Mouse (Mus musculus) cerebellum, postnatal 4 days (tissue): Measurements from ENCODE around the gene C8a.

ENCODE experiments used
- DNase-seq, 2 experiments: peaks; one replicate each; pipeline ENCODE4 v3.0.0; 2022; ENCODE audit warnings: low spot score in 2 of 2, mixed read lengths in 1 of 2

C8a gene

GRCm38 (mm10) chr4:104876323-104876722 is at the start of gene C8a:
Gene C8a (minus strand): TSS chr4:104876398.
- DNase-seq: no peak

- DNase-seq: no peak
Measured at GRCm38 (mm10) chr4:104925383-104925782, 49.2 kb upstream of the C8a start.

DNA sequence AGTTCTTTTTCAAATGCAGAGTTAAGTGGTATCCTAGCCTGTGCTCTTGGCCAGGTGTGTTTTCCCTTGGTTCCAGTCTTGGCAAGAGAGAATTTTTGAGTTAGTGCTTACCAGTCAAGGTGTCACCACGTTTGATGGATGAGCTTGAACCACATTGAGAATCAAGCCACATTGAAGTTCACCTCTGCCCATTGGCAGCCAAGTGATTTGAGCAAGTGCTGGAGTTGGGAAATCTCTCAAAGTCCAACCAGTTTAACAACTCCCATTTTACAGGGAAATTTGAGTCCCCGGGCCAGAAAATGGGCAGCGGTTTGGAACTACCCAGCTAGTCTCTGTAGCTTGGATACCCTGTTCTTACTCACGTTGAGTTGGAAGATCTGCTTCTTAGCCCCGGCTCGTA is 41.8 kb upstream of the C8a start:
- no peak for DNase-seq

GRCm38 (mm10) chr4:104914711-104915247 is 38.6 kb upstream of the C8a start:
- DNase-seq: no peak

DNA sequence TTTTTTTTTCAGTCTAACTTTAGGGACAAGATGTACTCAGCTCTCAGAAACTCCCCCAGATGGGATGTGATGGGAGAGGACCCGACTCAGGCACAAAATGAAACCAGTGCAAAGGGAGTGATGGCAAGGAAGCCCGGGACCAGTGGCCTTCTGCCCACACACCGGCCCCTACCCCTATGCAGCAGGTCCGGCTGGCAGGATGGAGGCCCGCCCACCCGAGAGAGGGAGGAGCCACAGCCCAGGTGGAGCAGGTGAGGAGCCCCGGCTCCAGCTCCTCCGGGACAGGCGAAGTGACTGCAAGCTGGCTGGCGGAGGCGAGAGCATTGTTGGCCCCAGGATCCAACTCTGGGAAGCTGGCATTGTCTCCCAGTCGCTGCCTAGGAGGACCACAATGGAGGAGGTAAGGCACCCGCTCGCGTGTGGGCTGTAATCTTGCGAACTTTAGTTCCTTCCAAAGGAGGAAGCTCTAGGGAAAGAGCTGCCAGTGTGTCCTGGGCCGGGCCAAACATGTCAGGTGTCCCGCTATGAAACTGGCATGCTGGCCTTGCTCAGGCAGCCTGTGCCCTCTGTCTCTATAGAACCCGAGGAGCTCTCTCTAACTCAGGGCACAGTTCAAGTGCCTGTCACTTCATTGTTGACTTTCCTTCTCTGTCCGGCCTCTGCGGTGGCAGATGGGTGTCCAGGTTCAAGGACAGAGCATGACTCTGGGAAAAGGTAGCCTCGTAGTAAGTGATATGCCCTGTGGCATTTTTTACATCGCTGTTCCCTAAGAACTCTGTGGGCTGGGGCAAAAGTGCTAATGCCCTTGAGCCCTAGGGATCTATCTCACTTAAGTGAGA is 37.3 kb upstream of the C8a start, which contains the start of gene Fyb2:
Gene Fyb2, plus strand, starts transcription at position 166 of the 839 bp plus-strand sequence.
- DNase-seq: no peak

DNA sequence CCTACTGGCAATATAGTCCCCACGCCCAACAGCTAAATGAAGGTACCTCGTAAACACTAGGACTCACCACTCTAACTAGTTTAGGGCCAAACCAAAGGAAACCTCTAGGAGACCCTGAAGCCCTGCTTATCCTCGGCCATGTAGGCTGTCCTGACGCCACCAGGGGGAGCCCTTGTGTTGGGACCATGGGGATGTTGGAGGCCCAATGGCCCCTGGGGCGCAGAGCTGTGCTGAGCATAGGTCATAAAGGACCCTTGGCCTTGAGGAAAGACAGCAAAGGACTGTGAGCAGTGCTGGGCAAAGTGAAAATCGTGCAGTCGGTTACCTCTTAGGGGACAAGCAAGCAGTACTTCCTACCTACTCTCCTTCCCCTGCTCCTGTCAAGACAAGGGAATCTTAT is 35.5 kb upstream of the C8a start:
- peak; percentile 44 to 74 for DNase-seq

DNA sequence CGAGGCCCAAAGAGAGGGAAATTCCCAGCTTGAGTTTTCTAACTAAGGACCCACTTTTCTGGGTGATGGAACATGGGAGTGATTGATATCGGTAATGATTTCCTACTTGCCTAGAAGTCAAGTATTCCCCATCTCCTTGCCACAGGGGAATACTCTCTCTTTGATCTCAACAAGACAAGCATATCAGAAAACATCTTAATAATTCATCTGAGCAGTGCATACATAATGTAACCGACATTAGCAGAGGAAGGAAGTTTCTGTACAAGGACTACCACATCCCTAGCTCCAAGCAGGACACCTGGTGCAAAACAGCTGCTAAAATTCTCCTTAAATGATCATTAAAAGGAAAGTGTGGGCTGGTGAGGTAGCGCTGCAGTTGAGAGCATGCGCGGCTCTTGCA is 28.9 kb upstream of the C8a start:
- DNase-seq: no peak

DNA sequence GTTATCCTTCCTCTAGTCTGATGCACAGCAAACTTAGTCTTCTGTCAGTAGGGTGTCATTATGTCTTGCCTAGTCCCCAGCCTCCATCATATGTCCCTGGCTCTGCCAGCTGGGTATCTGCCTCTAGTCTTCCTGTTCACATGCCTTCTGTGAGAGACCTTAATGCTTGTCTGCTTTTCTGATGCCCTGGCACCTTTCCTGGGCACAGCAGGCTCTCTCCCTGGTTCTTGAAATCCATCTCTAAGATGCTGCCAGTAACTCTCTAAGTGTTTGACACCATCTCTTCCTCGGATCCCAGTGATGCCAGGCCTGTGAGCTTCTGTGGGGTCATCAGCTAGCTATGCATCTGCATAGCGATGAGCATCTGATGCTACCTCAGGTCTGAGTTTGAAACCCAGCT is 26.6 kb upstream of the C8a start:
- DNase-seq: no peak

DNA sequence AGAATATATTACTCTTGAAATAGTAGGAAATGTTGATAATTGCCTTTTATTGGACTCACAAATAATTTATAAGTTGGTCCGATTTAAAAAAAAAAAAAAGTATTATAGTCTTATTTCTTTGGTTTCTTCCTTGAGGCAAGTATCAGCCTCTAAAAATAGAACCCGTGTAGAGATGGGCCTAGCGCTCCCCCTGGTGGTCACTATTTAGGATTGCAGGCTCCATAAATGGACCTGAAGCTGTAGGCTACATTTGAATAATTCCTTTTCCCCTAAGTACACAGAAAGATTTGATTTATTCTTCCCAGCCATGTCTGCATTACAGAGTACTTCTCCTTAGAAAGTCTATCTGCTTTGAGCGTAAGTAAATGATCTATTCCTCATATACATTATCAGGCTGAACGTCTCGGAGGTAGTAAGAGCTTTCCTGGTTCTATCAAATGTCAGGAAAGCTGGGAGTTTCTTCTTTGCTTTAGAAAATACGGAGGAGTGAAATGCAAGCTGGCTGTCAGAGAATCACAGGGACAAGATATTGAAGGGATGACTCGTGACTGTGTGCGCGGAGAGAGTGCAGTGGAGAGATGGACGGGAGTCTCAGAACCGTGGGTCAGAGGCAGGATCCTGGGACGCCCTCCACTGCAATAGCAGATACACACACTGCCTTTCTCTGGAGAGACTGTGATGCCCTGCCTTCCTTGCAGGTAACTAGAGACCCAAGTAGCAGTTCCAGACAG is 18.0 kb upstream of the C8a start:
- peak; percentile 51 to 65 for DNase-seq

GRCm38 (mm10) chr4:104893588-104893987 is 17.4 kb upstream of the C8a start:
- no peak for DNase-seq

DNA sequence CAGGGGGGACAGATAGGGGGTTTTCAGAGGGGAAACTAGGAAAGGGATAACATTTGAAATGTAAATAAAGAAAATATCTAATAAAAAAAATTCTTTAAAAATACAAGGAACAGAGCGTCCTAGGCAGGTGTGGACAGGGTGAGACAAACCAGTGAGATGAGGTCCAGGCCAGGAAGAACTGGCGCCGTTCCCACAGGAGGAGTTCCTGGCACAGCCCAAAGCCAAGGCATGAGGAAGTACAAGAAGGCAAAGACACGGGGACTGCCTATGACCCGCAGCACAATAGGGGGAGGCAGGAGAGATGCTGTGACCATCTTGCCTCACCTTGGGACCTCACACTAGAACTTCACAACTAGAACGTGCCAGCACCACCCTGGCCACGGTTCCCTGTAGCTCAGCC is 15.5 kb upstream of the C8a start:
- no peak for DNase-seq

- DNase-seq: no peak
Measured at GRCm38 (mm10) chr4:104888499-104889262, 12.5 kb upstream of the C8a start.

- DNase-seq: no peak
Measured at GRCm38 (mm10) chr4:104887486-104887885, 11.3 kb upstream of the C8a start.

GRCm38 (mm10) chr4:104875832-104876231 is 366 bp downstream of the C8a start:
- DNase-seq: no peak

DNA sequence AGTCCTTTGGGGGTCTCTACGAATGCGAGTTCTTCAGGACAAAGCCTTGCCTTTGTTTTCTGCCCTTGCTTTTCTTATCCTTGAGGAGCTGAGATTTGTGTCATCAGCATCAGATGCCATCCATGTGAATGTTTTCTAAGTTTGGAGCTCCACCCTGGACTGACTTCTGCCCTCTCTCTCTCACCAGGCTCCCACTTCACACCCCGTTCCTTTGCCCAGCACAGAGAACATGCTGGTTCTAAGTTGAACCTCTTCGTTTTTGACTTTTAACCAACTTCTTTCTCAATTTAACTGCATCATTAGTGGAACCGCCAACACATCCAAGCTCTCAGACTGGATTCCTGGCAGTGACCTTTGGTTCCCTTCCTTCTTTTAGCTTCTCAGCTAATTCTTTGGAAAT is 6.0 kb downstream of the C8a start:
- DNase-seq: no peak

DNA sequence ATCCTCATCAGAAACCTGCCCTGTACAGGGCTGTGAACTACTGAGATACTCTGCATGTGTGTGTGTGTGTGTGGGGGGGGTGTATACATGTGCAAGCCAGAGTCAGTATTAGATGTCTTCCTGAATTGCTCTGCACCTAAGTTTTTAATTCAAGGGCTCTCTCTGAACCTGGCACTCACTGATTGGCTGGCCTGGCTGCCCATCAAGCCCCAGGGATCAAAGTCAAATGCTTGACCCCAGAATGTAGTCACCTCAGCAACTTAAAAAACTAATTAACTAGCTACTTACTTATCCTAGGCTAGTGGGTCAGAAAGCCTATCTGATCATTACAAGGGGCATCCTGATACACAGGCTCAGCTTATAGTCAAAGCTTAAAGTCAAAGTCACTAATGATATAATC is 6.6 kb downstream of the C8a start:
- DNase-seq: no peak

- DNase-seq: no peak
Measured at GRCm38 (mm10) chr4:104864397-104864796, 11.8 kb downstream of the C8a start.

- no peak for DNase-seq
Measured at GRCm38 (mm10) chr4:104861241-104861640, 15.0 kb downstream of the C8a start.

DNA sequence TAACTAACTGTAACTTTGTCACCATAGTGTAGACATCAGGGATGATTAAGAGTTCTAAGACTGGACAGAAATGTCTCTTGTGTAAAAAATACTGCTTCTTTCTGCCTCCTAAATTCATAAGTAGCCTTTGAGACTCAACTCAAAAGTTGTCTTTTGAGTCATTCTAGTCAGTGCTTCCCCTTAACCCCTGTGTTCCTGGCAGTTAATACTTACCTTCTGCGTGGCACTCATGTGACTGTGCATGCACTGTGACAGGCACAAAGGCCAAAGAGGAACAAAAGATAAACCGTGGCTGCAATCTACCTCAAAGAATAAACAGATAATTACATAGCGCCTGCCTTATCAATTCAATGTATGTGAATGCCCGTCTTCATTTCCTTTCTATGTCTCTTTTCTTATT is 18.4 kb downstream of the C8a start:
- DNase-seq: no peak

- no peak for DNase-seq
Measured at GRCm38 (mm10) chr4:104857029-104857428, 19.2 kb downstream of the C8a start, which contains the start of gene Gm17662. Gene Gm17662 (plus strand): TSS chr4:104857329.

DNA sequence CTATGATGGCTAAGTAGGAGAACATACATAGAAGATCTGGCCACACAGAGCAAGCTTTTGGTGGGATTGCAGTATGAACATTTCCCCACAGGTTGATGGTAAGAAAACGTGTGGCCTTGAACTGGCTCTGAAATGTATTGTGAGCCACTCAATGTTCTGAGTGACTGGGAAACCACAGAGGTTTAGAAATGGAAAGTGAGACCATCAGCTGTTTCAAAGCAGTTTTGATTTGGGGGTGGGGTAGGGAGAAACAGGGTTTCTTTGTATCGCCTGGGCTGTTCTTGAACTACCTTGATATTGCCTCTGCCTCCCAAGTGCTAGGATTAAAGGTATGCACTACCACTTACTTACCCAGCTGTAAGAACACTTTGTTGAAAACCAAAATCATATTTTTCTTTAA is 21.0 kb downstream of the C8a start:
- DNase-seq: no peak

DNA sequence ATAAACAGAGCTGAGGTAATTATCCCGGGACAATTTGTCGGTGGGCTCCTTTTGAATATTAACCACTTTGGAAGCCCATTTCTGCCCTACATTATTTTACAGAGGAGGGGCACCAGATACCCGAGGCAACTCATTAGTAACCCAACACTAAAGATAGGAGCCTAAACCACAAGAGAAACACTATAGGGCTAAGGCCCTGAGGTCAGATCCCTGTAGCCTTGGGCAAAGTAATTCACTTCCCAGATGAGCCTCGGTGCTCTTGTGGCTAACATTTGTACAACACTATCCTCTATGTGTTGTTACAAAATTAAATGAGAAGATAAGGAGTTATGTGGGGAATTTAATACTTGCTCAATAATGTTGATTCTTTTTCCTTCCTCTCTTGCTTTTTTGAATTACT is 32.7 kb downstream of the C8a start:
- no peak for DNase-seq
